Mouse (Mus musculus) C2C12 (cell line): Measurements from ENCODE around the gene Inhba. TPM values are rescaled to one million over a fixed set of nuclear protein-coding genes. Genes with fewer than 3 reads are reported as not detected.

Experiments
- H3K27me3 ChIP-seq: one replicate; pipeline ENCODE4 v1.6.1; 2011; ENCODE audit not compliant: control insufficient read depth, insufficient read depth, insufficient read length
- H3K36me3 ChIP-seq: one replicate; pipeline ENCODE4 v1.6.1; 2011; ENCODE audit not compliant: control insufficient read depth, insufficient read depth
- H3K4me3 ChIP-seq: one replicate; pipeline ENCODE4 v1.5.1; 2011; ENCODE audit warnings: mild to moderate bottlenecking, control low read depth; ENCODE audit not compliant: poor library complexity, insufficient read depth, severe bottlenecking
- H3K79me2 ChIP-seq: one replicate; pipeline ENCODE4 v1.6.1; 2011; ENCODE audit not compliant: control insufficient read depth, insufficient read depth
- H3K79me3 ChIP-seq: one replicate; pipeline ENCODE4 v1.6.1; 2011; ENCODE audit warnings: low read depth, control low read depth
- H3ac ChIP-seq: one replicate; pipeline ENCODE3; 2011; ENCODE audit warnings: low read depth; ENCODE audit not compliant: control insufficient read depth, insufficient read length
- CEBPB ChIP-seq: IDR thresholded peaks from one replicate; pipeline ENCODE4 v1.6.1; 2011; ENCODE audit warnings: low read depth, mild to moderate bottlenecking, control low read depth, moderate library complexity
- CTCF ChIP-seq: IDR thresholded peaks from one replicate; pipeline ENCODE4 v1.5.1; 2011; ENCODE audit not compliant: control insufficient read depth, insufficient read depth, insufficient read length
- FOSL1 ChIP-seq: IDR thresholded peaks from one replicate; pipeline ENCODE4 v1.8.0; 2011; ENCODE audit warnings: mild to moderate bottlenecking, low read length; ENCODE audit not compliant: poor library complexity, insufficient read depth, severe bottlenecking
- MAX ChIP-seq: IDR thresholded peaks from one replicate; pipeline ENCODE4 v1.6.1; 2011; ENCODE audit warnings: mild to moderate bottlenecking, control low read depth
- MYOD1 ChIP-seq: IDR thresholded peaks from one replicate; pipeline ENCODE4 v1.6.1; 2011; ENCODE audit warnings: low read depth; ENCODE audit not compliant: control insufficient read depth, insufficient read length
- MYOG ChIP-seq: IDR thresholded peaks from one replicate; pipeline ENCODE4 v1.6.1; 2011; ENCODE audit not compliant: control insufficient read depth, insufficient read length; ENCODE audit errors: extremely low read depth
- USF1 ChIP-seq: IDR thresholded peaks from one replicate; pipeline ENCODE4 v1.6.1; 2011; ENCODE audit warnings: low read depth, mild to moderate bottlenecking, control low read depth, moderate library complexity
- polyA plus RNA-seq: library from polyadenylated mRNA; unstranded; fragments of >200 nt; fragmentation: generic; extraction: Trizol; gene quantifications from one replicate; pipeline ENCODE4 v1.2.1, GENCODE M21; 2012; ENCODE audit warnings: missing spikeins

The Inhba gene
- polyA plus RNA-seq, 1 experiment = 19.9 TPM

- Histone ChIP-seq H3K27me3 (no peaks in the 10 kb centered on the region), H3ac (no peak overlapping the region), H3K79me3 (no peaks in the 10 kb centered on the region), H3K79me2 (no peaks in the 10 kb centered on the region), H3K4me3 (no peak overlapping the region), H3K36me3 (peaks cover 18% of the 10 kb centered on the region)
- TF ChIP-seq MYOG = no peak
- TF ChIP-seq USF1 = no peak
- TF ChIP-seq CTCF = no peak
- no peak for TF ChIP-seq CEBPB
- no peak for TF ChIP-seq MAX
- TF ChIP-seq FOSL1 = no peak
These were observed 20.8 kb downstream of the Inhba start for GRCm38 (mm10) chr13:16032425-16032824.

DNA sequence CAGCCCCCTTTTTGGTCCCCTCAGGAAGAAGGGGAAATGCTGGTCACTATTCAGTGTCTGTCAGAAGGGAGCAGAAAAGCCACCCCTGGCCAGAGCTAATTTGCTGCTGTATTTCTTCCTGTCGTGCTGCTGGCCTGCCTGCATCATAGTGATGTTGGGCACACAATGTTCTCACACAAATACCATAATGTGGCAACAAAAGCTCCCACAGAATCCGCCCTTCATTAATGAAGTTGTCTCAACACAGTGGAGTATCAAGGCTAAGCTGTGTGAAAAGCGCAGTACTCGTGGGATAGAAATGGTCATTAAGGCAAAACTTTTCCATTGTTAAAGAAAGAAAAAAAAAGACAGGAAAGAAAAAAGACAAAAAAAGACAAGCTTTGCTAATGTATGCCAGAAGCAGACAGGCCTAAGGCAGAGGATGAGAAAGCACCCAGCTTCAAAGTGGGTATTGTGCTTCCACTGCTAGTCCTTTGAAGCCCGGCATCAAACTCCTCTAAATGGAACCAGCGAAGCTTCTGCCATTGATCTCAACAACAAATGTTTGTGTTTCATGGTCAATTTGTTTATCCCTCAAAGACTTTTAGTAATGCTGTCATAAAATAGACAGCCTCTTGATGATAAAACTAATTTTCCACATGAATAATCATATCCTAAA lies 21.4 kb downstream of the Inhba start:
- Histone ChIP-seq H3K27me3 (no peaks in the 10 kb centered on the region), H3K36me3 (peaks cover 12% of the 10 kb centered on the region), H3K79me2 (no peaks in the 10 kb centered on the region), H3ac (no peak overlapping the region), H3K79me3 (no peaks in the 10 kb centered on the region), H3K4me3 (no peak overlapping the region)
- TF ChIP-seq MYOG = no peak
- no peak for TF ChIP-seq CEBPB
- TF ChIP-seq MYOD1 = no peak
- no peak for TF ChIP-seq USF1
- no peak for TF ChIP-seq FOSL1
- TF ChIP-seq CTCF = no peak
- no peak for TF ChIP-seq MAX

DNA sequence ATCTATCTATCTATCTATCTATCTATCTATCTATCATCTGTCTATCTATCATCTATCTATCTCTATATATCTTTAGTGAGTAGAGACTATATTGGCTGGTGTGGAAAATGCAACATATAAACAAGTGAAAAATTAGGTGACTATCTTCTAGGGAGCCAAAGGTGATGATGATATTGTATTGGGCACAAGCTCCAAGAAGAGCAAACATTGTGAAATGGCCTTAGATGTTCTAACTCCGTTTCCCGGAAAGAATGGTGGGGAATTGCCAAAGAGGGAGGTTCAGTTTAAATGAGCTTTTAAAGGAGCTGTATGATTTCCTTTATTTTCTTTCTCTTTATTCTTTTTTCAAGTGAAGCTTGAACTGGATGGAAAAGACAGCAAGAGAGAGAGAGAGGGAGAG lies 57.4 kb downstream of the Inhba start:
- Histone ChIP-seq H3K79me2 (no peaks in the 10 kb centered on the region), H3ac (no peak overlapping the region), H3K36me3 (no peaks in the 10 kb centered on the region), H3K4me3 (no peak overlapping the region), H3K27me3 (no peaks in the 10 kb centered on the region), H3K79me3 (no peaks in the 10 kb centered on the region)
- TF ChIP-seq FOSL1 = no peak
- no peak for TF ChIP-seq MYOD1
- TF ChIP-seq MYOG = no peak
- TF ChIP-seq USF1 = no peak
- no peak for TF ChIP-seq CEBPB
- TF ChIP-seq MAX = no peak
- TF ChIP-seq CTCF = no peak

DNA sequence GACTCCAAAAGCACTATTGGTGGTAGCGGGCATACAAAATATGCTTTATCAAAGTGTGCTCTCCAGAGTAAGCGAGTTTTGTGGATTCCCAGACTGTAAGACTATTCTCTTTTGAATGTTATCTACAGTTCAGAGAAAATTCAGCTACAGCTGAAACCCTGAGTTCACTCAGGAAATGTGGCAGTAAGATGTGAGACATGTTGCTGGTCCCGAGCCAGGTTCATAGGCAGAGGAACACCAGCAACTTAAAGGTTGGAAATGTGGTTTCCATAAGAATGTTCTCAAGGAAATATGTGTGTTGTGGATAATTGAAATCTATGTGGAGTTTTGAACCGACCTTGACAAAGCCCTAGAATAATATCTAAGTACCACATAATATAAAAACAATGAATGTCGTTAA lies 65.6 kb downstream of the Inhba start:
- Histone ChIP-seq H3K4me3 (no peak overlapping the region), H3K79me2 (no peaks in the 10 kb centered on the region), H3K27me3 (no peaks in the 10 kb centered on the region), H3K36me3 (no peaks in the 10 kb centered on the region), H3ac (no peak overlapping the region), H3K79me3 (no peaks in the 10 kb centered on the region)
- TF ChIP-seq MYOG (no peak), USF1 (no peak), CEBPB (no peak), MYOD1 (no peak)

- Histone ChIP-seq H3K79me3 (no peaks in the 10 kb centered on the region), H3K79me2 (no peaks in the 10 kb centered on the region), H3K27me3 (no peaks in the 10 kb centered on the region), H3ac (no peak overlapping the region), H3K4me3 (no peak overlapping the region), H3K36me3 (no peaks in the 10 kb centered on the region)
- TF ChIP-seq CTCF (no peak), USF1 (no peak), CEBPB (no peak), MAX (no peak), FOSL1 (no peak), MYOD1 (no peak), MYOG (no peak)
These were observed 66.6 kb downstream of the Inhba start for GRCm38 (mm10) chr13:16078216-16078731.

GRCm38 (mm10) chr13:16080205-16080604 lies 68.6 kb downstream of the Inhba start:
- H3K36me3 ChIP-seq = no peaks in the 10 kb centered on the region
- H3K27me3 ChIP-seq = no peaks in the 10 kb centered on the region
- H3K79me3 ChIP-seq = no peaks in the 10 kb centered on the region
- H3K79me2 ChIP-seq = no peaks in the 10 kb centered on the region
- no peak overlapping the region for H3ac ChIP-seq
- no peak for TF ChIP-seq CEBPB
- no peak for TF ChIP-seq FOSL1
- no peak overlapping the region for H3K4me3 ChIP-seq
